Mouse (Mus musculus) heart, adult 9 months (tissue): ENCODE results near the gene Macf1.
"Not testable (repeated sequence)": the region's sequence is repeated elsewhere in the genome, so short reads cannot be mapped to it uniquely, and the experiment has no call there.

Experiments
- DNase-seq, 2 experiments: peaks; one replicate each; pipeline ENCODE4 v3.0.0; 2022; ENCODE audit warnings: low spot score in 2 of 2

Gene Macf1

DNA sequence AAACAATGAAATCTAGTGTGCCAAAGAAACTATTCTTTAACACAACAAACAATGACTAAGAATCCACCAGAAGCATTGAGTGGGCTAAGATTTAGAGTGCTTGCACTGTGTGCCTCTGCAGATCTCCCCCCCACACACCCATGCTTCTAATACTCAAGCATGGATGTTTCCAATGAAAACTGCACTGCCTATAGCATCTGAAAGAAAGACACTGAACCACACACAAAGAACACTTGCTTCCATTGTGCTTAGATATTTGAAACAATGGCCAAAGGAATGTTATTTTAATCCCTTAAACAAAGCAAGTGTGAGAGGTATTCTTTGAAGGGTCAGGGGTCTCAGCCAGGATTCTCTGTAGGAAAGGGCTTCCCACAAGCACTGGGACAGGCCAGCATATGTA lies 140.5 kb downstream of the Macf1 start:
- DNase-seq, result no peak

- DNase-seq, result peak; percentile 40 to 70
Observed at GRCm38 (mm10) chr4:123535271-123535670, 148.9 kb downstream of the Macf1 start.

DNA sequence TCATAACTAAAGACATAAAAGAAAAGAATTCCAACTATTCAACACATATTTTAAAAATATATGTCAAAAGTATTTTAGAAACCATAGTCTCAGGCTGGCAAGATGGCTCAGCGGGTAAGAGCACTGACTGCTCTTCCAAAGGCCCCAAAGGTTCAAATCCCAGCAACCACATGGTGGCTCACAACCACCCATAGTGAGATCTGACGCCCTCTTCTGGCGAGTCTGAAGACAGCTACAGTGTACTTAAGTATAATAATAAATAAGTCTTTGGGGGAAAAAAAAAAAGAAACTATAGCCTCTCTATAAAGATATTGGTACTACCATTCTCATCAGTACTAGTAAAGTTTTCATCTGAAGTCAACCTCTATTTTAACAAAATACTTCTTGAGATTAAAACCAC lies 152.2 kb downstream of the Macf1 start:
- DNase-seq, result no peak

DNA sequence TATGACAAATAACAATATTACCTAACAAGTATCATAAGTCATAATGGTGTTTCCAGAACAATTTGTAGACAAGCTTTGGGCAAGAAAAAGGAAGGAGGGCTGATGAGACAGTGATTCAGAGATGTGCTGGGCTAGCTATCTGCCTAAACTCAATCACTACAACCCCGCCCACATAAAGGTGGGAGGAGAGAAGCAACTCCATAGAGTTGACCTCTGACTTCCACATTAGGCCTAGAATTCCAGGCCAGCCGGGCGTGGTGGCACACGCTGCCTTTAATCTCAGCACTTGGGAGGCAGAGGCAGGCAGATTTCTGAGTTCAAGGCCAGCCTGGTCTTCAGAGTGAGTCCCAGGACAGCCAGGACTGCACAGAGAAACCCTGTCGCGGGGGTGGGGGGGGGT lies 153.2 kb downstream of the Macf1 start:
- DNase-seq, result no peak

GRCm38 (mm10) chr4:123529230-123529629 lies 154.9 kb downstream of the Macf1 start:
- DNase-seq, result peak in 1 of 2 experiments; percentile 27

GRCm38 (mm10) chr4:123527607-123528010 lies 156.6 kb downstream of the Macf1 start:
- peak; percentile 47 to 50 for DNase-seq

DNA sequence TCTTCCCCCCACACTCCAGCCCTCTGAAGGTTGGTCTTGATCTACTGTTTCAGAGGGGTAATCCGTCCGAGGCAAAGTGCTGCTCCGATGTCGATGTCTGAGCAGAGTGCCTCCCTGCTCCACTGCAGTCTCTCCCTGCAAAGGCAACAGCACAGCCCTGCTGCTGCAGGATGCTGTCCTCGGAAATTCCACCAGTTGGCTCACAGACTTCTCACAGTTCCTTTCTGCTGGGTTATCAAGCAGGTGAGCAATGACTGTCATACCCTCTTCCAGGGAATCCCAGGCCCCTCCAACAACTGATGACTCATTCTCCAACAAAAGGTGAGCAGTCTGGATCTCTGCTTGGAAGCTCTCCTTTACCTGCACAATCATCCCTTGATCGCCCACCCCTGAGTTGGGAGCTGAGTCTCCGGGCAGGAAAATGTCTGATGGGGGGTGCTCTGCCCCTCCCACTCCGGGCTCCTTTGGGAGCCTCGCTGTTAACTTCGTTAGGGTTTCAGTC lies 157.3 kb downstream of the Macf1 start:
- no peak for DNase-seq

- no peak for DNase-seq
Observed at GRCm38 (mm10) chr4:123524746-123525145, 159.4 kb downstream of the Macf1 start.

- not testable (repeated sequence) for DNase-seq
Observed at GRCm38 (mm10) chr4:123520123-123520522, 164.0 kb downstream of the Macf1 start.

GRCm38 (mm10) chr4:123515673-123516072 lies 168.5 kb downstream of the Macf1 start:
- no peak for DNase-seq

DNA sequence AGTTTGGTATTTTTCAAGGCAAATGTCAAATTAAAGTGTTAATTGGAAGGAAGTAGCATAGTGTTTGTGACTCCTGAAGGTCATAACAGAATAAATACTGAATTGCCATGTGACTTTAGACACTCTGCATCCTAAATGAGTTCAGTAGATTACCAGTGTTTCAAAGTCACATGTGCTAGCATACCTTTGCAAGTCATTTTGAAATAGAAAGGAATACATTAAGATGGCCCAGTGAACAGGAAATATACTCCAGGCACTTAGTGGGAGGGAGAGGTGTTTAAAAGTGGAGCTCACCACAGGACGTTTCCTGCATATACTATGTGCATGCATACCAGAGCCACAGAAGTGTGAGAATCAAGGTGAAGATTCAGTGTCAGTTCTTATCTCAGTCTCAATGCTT lies 174.0 kb downstream of the Macf1 start:
- DNase-seq, result no peak

GRCm38 (mm10) chr4:123489086-123489485 lies 195.1 kb downstream of the Macf1 start:
- DNase-seq, result peak; percentile 15 to 27

DNA sequence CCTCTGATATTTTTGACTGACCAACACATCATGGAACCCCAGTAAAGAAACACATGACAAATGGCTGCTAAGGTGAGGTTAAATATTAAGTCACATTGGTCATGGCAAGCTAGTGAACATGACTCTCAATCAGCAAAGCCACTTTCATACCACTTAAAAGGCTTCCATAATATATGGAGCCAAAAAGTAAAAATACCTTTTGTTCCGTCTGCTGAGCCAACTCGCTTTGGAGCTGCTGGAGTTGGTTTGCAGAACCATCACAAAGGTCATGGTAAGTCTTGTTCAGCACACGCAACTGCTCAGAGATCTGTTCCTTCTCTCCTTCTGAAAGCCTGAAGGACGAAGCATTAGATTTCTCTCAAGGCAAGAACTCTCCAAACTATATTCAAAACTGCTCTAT lies 204.2 kb downstream of the Macf1 start:
- peak; percentile 44 to 48 for DNase-seq

DNA sequence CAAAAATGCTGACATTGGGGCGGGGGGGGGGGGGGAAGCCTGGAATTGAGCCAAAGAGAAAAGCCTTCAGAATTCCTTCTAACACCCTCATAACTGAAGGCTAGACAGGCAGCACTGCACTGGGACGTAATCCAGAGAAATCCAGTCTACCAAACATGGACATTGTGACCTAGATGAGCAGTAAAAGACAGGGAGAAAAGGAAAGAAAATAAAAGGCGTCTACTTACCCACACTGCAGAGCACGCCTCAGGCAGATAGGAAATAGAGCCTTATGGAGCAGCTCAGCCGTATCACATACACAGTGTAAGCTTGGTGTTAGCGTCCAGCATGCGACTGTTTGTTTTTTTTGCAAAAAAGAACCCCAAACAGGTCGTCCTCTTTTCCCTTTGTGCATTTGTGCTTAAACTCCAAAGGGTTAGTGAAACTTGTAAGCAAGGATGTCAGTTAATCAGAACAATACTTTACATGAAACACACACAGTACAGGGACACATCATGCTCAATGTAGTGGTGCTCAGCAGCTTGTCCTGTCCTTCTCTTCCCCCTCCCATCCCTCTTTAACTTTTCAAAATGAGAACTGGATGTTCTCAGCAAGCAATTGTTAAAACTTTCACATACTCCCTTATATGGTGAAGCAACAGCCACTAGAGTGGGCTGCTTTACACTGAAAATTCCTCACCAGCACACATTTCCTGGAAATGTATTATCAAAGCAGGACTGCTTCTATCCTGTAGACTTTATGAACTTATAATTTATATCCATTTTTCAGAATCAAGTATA lies 205.3 kb downstream of the Macf1 start:
- DNase-seq, result no peak

- DNase-seq, result peak; percentile 43 to 74
Observed at GRCm38 (mm10) chr4:123465799-123466198, 218.4 kb downstream of the Macf1 start.

DNA sequence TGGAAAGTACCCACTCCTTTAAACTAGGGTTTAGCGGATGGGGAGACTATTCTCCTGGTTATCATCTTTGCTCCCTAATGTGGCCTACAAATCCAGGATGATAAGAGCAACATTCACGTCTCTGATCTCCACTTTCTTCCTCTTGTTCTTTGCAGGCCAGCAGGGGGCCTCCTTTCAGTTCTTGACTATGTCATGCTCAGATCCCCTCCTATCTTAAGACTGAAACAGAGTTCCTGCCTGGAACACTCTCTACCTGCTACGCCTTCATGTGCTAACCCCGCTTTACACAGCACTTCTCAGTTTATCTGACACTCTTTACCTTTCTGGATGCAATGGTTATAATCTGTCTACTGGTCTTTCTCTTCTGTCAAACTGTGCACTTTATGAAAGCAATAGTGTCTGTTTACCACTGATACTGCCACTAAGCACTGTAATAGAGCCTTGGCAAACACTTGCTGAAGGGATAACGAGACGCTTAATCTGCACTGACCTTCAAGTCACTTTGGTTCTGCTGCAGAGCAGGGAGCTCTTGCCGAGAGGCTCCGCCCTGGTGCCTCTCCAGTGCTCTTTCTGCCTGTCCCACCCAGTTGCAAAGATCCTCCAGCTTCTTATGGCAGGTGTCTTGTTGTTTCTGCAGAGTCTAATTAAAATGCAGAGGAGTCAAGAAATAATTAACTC lies 223.4 kb downstream of the Macf1 start:
- no peak for DNase-seq

GRCm38 (mm10) chr4:123454871-123455640 lies 229.1 kb downstream of the Macf1 start:
- DNase-seq, result peak in 1 of 2 experiments; percentile 52

DNA sequence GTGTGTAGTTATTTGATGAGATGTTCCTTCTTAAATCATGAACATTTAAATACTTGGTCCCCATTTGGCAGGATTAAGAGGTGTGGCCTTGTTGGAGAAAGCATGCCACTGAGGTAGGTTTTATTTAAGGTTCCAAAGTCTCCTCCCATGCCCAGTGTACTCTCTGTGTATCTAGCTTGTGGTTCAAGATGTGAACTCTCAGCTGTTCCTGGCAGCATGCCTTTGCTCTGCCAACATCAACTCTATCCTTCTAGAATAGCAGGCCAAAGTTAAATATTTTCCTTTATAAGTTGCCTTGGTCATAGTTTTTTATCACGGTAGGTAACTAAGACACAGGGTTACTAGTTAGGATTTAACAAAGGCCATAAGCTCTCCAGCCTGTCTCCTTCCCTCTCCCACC lies 230.4 kb downstream of the Macf1 start:
- no peak for DNase-seq

GRCm38 (mm10) chr4:123451991-123452390 lies 232.2 kb downstream of the Macf1 start:
- no peak for DNase-seq

DNA sequence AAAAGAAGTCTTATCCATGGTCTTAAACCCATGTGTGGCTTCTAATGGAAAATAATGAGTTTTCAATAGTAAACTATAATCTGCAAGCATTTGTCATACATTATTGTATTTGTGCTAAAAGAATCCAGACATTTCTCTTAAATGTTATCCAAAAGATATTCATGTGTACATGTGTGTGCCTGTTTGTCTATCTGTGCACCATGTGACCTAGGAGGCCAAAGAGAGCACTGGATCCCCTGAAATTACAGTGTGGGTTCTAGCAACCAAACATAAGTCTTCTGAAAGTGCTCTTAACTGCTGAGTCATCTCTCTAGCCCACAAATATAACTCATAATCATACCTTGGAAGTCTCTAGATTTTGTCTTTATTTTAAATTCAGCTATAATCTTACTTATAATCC lies 234.9 kb downstream of the Macf1 start:
- no peak for DNase-seq

- peak in 1 of 2 experiments; percentile 54 for DNase-seq
Observed at GRCm38 (mm10) chr4:123448015-123448414, 236.1 kb downstream of the Macf1 start.

DNA sequence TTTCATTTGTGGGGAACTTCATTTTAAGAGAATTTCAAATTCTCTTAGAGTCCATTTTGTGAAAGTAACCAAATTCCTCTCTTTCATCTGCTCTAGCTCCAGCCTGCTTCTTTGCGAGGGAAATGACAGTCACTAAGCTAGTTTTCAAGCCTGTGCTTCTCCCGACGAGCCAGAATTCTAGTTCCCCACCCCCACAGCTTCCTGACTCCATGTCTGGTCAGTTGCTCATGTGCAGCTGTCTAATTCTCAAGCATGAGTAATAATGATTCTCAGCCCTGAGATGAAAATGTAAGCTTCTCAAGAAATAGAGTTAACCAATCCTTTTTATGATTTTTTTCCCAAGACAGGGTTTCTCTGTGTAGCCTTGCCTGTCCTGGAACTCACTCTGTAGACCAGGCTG lies 236.9 kb downstream of the Macf1 start:
- DNase-seq, result peak; percentile 33 to 49
